Mouse (Mus musculus) testis, adult 2 months (tissue): ENCODE measurements at regions not wholly inside any gene's neighbourhood (a gene's known extent, or its start where the extent isn't known, plus 50 kb on each side); places are given as distances from the start of the nearest gene placed in this dataset.

Experiments used
- CTCF ChIP-seq: fragments of 200-500 bp; IDR thresholded peaks from 2 replicates; pipeline ENCODE4 v1.5.1; 2012; ENCODE audit warnings: low read depth, mild to moderate bottlenecking, inconsistent platforms, low read length, moderate library complexity; ENCODE audit not compliant: control insufficient read depth, insufficient read depth, insufficient replicate concordance
- POLR2A ChIP-seq: fragments of 200-500 bp; IDR thresholded peaks from 2 replicates; pipeline ENCODE4 v1.6.1; 2012; ENCODE audit warnings: low read depth, mild to moderate bottlenecking, inconsistent platforms, low read length, moderate library complexity; ENCODE audit not compliant: control insufficient read depth

- no peak for TF ChIP-seq CTCF
- TF ChIP-seq POLR2A, result no peak
Measured at GRCm38 (mm10) chr5:46330880-46331279, 473.5 kb upstream of the Lcorl start.
